Mouse (Mus musculus) c-Kit-positive CD71-positive TER-119-negative erythroid progenitor cells, embryonic 14.5 days (primary cell): ENCODE measurements around the gene Naa40.

Experiments used
- DNase-seq: peaks from one replicate; pipeline ENCODE4 v3.0.0-alpha.2; 2013; ENCODE audit warnings: low read depth

Naa40 gene

DNA sequence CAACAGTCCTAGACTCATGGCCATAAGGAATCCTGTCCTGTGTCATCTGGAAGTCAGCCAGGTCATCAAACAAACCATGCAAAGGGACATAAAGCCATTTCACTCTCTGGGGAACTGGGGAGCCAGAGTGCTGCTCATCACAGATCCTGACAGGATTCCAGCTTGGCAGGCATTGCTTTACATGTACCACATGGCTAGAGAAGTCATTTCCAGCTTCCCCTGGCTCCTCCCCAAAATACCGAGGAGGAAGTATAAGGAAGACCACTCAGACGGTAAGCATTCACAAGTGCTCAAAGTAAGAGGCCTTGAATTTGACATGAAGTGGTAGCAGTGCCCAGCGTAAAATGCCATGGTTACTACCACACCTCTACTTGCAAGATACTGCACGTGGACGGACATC lies 26.5 kb downstream of the Naa40 start:
- no peak for DNase-seq

- no peak for DNase-seq
Observed at GRCm38 (mm10) chr19:7213010-7213409, 28.0 kb downstream of the Naa40 start.

DNA sequence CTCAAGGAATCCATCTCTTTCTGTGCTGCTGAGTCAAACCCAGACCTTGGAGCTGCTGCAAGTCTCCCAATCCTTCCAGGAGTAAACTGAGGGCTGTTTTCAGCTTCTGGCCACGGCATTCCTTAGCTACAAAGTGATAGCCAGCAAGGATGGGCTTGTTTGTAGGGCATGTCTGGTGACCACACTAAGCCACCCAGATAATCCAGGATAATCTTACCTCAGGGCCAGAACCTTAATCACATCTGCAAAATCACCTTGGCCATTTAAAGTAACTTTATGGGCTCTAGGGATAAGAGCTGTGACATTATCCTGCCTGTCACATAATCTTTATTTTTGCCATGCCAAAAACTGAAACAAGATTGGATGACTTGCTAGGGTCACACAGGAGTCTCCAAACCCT lies 28.8 kb downstream of the Naa40 start:
- DNase-seq, result no peak

DNA sequence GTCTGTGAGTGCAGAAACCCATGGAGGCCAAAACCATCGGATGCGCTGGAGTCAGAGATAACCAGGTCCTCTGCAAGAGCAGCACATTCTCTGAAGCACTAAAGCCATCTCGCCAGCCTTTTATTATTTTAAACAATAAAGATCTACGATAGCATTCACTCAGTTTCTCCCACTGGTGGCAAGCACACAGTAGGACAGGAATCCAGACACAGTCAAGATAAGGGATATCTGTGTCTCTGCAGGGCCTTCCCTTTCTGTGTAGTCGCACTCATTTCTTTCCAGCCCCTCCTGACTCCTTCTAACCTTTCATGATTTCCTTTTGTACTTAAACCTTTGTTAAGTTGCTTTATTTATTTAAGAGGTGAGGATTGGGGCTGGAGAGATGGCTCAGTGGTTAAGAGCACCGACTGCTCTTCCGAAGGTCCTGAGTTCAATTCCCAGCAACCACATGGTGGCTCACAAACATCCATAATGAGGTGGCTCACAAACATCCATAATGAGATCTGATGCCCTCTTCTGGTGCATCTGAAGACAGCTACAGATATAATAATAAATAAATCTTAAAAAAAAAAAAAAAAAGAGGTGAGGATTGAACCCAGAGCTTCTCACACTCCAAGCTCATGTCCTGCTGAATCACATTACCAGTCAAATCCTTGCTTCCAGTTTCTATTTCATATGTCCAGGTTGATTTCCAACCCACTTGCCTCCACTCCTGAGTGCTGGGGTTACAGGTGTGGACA lies 30.9 kb downstream of the Naa40 start:
- no peak for DNase-seq

GRCm38 (mm10) chr19:7205753-7206736 lies 34.9 kb downstream of the Naa40 start, which contains the start of gene Otub1:
Gene Otub1 (minus strand): TSS chr19:7206316.
- peak; percentile 90 for DNase-seq

DNA sequence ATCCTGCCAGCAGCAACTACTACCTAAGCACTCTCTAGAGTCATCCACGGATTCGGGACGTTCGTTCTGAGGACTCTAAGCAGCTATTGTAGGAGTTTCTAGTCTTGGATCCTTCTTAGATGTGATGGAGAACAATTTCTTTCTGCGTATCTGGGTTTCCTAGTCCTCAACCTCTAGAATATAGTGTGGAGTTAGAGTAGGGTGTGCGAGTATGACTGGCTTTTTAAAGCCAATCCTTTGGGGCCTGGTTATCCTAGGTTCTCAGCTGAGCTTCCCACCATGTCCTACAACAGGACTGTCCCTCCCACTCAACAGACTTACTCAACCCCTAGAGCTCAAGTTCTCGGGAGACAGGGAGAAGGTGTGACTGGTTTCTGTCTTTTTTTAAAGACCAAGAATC lies 35.7 kb downstream of the Naa40 start:
- no peak for DNase-seq

DNA sequence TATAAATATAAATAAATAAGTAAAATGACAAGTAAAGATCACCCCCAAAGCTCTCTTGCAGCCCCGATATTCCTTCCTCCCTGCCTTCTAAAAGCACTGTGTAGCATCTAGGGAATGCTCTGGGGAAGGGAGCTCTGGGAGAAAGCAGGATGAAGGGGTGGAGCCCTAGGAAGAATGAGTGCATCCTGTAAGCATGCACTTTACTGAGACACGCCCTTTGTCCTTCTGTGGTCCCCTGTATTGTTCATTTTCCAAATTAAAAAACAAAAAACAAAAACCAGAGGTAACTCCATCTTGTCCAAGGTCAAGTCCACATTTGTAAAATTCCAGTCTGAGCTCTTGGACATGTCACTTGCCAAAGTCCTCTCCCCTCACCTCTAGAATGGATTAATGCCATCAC lies 36.1 kb downstream of the Naa40 start:
- DNase-seq, result no peak

GRCm38 (mm10) chr19:7200427-7200826 lies 40.6 kb downstream of the Naa40 start:
- DNase-seq, result no peak

GRCm38 (mm10) chr19:7199089-7199488 lies 41.9 kb downstream of the Naa40 start:
- DNase-seq, result no peak

GRCm38 (mm10) chr19:7197445-7197844 lies 43.5 kb downstream of the Naa40 start:
- no peak for DNase-seq

DNA sequence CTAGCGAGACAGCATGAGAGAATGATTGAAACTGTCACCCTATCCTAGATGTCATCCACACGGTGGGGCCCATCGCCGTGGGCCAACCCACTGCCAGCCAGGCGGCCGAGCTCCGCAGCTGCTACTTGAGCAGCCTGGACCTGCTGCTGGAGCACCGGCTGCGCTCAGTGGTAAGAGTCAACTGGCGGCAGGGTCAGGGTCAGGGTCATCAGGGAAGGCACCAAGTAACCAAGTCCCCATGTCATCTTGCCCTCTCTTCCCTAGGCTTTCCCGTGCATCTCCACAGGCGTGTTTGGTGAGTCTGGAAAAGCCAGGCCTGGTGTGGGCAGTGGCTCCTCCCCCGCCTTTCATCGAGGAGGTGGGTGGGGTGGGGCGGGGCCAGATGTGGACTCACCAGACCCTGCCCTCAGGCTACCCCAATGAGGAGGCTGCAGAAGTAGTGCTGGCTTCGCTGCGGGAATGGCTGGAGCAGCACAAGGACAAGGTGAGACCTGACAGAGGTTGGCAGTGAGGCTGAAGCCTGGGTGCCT lies 44.2 kb downstream of the Naa40 start:
- DNase-seq, result no peak

DNA sequence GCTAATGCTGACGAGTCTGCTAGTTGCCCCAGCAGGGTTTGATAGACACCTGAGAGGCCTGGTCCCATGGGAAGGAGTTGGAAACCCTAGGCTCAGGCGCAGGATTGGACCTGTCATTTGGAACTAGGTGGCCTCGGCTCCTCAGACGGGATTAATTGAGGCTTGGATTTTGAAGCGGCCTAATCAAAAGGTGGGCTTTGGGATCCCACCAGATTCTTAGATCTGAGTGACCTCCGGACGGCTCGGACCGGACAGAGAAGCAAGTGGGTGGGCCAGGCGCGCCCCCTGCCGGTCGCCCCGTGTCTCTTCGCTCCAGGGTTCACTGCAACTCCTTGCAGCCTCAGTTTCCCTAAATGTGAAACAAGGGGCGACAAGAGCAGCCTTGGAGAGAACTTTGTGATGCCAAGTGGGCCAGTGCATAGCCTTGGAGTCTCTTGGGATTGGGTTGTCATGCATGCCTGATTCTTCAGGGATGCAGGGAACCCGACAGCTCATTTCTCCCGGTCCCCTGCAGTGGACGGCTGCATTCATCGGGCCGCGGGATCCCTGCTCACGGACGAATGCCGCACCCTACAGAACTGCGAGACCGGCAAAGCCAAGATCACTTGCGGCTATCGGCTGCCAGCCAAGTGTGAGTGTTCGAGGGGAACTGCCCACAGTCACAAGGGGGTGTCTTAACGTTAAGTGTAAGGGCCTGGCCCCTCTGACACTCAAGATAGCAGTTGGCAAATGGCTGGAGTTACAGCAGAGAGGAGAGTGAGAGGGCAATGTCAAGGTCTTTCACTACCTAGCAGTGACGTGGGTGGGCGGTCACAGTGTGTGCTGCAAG lies 44.9 kb downstream of the Naa40 start:
- no peak for DNase-seq

GRCm38 (mm10) chr19:7192561-7192967 lies 48.4 kb downstream of the Naa40 start:
- DNase-seq, result no peak

- DNase-seq, result no peak
Observed at GRCm38 (mm10) chr19:7191639-7192038, 49.3 kb downstream of the Naa40 start.

GRCm38 (mm10) chr19:7190986-7191385 lies 50.0 kb downstream of the Naa40 start:
- DNase-seq, result no peak

DNA sequence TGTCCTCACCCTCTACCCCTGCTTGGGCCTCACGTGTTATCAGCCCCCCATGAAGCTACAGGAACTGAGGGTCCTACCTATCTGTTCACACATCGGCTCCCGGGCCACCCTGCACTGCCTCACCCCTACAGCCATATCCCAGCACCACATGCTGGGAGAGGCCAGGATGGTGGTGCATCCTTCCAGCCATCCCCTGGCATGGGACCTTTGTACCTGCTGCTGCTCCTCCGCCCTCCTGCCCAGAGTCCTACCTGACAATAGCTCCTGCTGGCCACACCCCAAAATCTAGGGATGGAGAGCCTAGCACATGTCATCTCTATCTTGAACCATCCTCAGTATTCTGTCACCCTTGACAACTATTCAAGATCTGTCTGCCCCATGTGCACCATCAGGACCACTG lies 52.0 kb downstream of the Naa40 start:
- no peak for DNase-seq

GRCm38 (mm10) chr19:7187157-7187556 lies 53.8 kb downstream of the Naa40 start:
- DNase-seq, result no peak

GRCm38 (mm10) chr19:7185715-7186291 lies 55.2 kb downstream of the Naa40 start:
- no peak for DNase-seq

- DNase-seq, result no peak
Observed at GRCm38 (mm10) chr19:7185059-7185458, 55.9 kb downstream of the Naa40 start.

GRCm38 (mm10) chr19:7183419-7183818 lies 57.6 kb downstream of the Naa40 start:
- DNase-seq, result no peak

DNA sequence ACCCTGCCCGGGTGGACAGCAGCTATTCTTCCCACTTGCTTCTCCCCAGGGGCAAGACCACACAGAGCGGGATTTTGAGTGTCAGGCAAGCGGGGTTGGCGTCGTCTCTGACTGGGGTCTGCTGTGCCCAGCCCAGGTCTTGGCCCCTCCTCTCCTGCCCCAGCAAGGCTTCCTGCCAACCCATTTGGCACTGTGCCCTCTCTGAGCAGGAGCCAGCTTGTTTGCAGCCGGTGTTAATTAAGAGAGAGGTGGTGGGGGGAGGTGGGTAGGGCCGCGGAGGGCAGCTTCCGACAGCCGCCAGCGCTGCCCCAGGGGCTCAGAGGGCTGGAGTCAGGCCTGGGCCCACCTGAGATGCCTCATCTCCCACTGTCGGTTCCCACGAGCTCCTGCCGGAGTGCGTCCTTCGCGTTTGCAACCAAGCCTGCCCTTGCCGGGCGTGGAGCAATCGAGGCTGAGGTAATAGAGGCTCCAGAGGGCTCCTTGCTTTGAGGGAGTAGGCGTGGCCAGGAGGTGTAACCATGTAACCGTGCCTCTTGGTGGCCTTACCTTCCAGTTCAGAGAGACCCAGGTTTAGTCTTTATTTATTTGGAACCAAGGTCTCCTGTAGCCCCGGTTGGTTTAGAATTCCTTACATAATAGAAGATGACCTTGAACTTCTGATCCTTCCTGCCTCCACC lies 58.6 kb downstream of the Naa40 start:
- DNase-seq, result no peak
